Mouse (Mus musculus) forelimb bud, embryonic 11.5 days (tissue): ENCODE data around the gene Prkaca.

Source experiments
- DNase-seq: peaks from one replicate; pipeline ENCODE4 v3.0.0-alpha.2; 2012; ENCODE audit warnings: low read depth, low spot score

Prkaca gene

DNA sequence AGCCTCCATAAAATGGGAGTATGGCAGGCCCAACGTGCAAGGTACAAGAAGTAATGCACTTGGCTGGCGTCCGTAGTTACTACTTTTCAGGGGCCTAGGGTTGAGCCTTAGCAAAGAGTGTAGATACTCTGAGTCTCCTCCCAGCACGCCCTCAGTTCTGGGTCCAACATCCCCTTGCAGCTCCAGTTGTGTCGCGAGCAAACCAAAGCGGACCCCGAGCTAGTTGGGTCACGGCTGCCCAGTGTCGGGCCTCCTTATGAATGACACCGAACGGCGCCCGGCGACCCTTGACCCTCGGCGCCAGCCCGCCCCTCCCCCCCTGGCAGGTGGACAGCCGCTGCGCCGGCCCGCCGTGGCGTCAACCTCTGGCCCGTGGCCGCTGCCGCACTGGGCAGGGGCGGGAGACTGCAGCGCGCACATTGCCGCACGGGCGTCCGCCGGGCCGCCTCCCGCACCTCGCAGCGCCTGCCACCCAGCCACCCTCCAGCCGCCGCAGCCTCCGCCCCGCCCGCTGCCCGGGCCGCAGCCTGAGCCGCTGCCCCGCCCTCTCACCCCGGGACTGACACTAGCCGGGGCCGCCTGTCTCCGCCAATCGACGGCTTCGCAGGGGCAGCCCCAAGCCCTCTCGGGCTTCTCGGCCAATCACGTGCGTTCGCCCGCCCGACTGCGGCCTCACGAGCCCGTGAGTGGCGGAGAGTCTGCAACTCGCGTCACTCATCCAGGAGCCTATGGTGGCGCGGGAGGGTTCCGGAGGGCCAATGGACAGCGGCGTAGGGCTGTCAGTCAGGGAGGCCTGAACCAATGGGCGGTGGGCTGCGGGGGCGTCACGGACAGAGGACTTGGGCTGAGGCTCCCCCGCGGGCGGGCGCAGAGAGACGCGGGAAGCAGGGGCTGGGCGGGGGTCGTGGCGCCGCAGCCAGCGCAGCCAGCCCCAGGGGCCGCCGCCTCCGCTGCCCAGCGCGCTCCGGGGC is at the start of gene Prkaca:
Prkaca (plus strand) TSS at position 844 of the 971 bp plus-strand sequence.
- peak; percentile 98 for DNase-seq

GRCm38 (mm10) chr8:83924585-83924984 is 48.2 kb upstream of the Prkaca start:
- DNase-seq: no peak

GRCm38 (mm10) chr8:83926266-83926665 is 46.5 kb upstream of the Prkaca start:
- DNase-seq: no peak

DNA sequence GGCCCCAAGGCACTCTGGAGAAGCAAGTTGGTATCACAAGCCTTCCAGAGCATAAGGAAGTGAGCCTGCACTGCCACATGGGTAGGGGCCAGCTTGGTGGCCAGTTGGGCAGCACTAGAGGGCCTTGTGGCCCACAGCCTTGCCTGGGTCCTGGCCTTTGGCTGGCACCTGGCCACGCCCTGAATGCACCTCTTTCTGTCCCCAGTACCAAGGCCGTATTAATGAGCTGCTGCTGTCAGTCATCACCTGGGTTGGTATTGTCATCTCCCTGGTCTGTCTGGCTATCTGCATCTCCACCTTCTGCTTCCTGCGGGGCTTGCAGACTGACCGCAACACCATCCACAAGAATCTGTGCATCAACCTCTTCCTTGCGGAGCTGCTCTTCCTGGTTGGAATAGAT is 38.6 kb upstream of the Prkaca start:
- DNase-seq: no peak

- DNase-seq: no peak
Measured at GRCm38 (mm10) chr8:83934994-83935393, 37.8 kb upstream of the Prkaca start.

- DNase-seq: no peak
Measured at GRCm38 (mm10) chr8:83935435-83935834, 37.4 kb upstream of the Prkaca start.

DNA sequence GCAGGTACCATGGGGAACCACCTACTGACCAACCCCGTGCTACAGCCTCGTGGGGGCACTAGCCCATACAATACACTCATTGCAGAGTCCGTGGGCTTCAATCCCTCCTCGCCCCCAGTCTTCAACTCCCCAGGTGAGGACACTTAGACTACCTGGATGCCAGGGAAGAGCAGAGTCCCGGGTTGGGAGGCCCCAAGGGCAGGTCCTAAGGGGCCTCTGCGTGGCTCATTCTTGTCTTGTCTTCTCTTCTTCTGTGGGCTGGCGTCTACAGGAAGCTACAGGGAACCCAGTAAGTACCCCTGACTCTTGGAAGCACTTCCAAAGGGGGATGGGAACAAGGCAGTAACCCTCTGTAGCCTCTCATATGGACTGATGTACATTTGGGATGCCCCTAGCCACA is 35.1 kb upstream of the Prkaca start:
- no peak for DNase-seq

- no peak for DNase-seq
Measured at GRCm38 (mm10) chr8:83938330-83938729, 34.5 kb upstream of the Prkaca start.

DNA sequence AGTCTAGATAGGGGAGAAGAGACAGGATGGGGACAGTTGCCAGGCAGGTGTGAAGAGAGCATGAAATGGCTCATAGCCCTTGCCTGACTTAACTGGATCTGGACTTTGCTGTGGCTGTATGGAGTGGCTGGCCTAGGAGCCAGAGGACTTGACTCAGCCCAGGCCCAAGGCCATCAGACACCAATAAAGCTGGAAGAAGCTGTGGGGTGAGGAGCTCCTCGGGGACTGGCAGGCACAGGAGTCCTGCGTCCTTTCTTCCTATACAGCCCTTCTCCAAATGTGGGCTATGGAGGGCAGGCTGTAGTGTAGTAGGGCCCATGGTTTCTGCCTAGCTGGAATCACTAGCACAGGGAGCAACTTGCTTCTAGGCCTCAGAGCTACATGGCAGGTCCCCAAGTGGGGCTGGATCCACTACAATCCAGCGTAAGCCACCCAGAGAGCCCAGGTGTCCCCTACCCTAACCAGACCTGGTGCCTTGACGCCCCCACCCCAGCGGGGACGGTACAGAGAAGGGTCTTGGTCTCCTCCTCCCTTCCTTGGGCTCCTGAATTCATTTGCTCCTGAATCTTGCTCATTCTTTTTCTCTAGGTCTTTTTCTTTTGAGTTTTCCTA is 31.6 kb upstream of the Prkaca start:
- DNase-seq: no peak

DNA sequence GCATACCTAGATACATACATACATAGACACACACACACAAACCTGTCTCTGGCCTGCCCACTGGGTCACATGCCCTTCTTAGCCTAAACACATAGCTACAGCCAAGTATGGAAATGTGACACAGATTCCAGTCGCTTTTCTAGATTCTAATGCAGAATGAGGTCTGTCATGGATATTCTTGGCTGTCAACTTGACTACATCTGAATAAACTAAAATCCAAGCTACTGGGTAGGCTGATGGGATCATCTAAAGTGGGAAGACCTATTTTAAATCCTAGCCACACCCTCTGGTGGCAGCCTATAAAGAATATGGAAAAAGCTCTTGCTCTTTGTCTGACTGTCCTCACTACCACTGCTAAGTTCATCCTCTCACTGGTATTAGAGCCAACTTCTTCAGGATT is 30.3 kb upstream of the Prkaca start:
- DNase-seq: no peak

DNA sequence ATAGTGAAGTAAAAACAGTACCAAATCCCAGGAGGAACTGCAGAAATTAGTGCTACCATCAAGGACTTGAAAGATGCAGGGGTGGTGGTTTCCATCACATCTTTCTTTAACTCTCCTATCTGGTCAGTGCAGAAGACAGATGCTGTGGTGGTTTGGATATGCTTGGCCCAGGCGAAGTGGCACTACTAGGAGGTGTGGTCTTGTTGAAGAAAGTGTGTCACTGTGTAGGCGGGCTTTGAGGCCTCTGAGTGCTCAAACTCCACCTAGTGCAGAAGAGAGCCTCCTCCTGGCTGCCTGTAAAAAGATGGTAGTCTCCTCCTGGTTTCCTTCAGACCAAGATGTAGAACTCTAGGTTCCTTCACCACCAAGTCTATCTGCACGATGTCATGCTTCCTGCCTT is 27.3 kb upstream of the Prkaca start:
- DNase-seq: no peak

DNA sequence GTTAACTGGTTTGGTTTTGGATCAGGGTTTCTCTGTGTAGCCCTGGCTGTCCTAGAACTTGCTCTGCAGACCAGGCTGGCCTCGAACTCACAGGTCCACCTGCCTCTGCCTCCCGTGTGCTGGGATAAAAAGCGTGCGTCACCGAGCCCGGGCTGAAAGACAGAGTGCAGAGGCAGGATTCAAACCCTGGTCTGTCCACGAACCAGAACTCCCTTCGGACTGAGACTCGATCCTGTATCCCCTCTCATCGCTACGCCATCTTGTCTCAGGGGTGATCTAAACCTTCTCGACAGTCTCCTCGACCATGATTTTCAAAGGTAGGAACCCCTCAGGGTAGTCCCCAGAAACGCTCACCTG is 18.1 kb upstream of the Prkaca start:
- no peak for DNase-seq

- peak; percentile 100 for DNase-seq
Measured at GRCm38 (mm10) chr8:83955106-83955957, 17.5 kb upstream of the Prkaca start, which contains the start of the genes Gm10644 and Asf1b. Gm10644 (minus strand) TSS chr8:83955205. Asf1b (plus strand) TSS chr8:83955507.

GRCm38 (mm10) chr8:83955958-83956218 is 16.9 kb upstream of the Prkaca start:
- no peak for DNase-seq

DNA sequence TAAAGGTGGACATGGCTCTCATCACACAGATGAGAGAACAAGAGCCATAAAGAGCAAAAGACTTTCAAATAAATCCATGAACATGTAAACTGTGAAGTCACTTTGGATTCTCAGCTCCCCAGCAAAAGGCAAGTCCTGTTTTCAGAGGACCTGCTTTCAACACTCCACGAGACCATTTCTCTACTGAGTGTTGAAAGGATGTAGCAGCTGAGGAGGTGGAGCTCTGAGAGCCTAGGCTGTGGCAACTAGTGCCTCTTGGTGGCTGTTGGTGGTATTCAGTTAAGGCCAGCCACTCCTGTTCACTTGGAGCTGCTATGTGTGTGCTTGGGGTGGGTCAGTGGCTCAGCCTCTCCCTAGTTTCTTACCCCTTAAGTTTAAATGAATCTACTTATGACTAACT is 16.0 kb upstream of the Prkaca start:
- peak; percentile 12 for DNase-seq

GRCm38 (mm10) chr8:83964015-83964765 is 8.6 kb upstream of the Prkaca start:
- no peak for DNase-seq

DNA sequence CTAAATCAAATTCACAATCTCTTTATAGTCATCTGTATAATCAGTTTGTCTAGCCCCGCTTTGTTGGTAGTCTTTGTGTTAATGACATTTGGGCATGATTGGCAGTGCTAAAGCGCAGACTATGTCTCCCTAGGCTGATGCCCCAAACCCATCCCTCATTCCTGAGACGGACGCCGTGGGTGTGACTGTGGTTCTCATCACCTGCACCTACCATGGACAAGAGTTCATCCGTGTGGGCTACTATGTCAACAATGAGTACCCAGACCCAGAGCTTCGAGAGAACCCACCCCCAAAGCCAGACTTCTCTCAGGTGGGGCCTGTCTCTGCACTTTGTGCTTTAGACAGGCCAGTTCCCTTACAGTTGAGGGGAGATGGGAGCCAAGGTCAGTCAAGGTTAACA is 5.1 kb upstream of the Prkaca start:
- DNase-seq: no peak

- no peak for DNase-seq
Measured at GRCm38 (mm10) chr8:83971121-83971520, 1.7 kb upstream of the Prkaca start.

DNA sequence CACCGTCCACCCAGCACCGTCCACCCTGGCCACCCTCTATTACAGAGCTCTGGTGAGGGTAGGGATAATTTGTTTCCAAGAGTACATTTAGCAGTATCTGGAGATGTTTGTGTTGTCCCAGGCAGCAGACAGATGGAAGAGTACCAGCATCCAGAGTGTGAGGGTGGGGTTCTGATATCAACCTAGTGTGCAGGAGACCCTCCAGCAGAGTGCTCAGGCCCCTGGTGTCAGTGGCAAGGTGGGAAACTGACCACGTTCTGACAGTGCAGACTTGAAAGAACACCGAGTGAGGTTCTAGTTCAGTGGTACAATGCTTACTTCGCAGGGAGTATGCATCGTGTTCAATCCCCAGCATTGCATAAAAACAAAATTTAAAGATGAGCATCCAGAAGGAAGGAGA is 1.1 kb upstream of the Prkaca start:
- DNase-seq: no peak

- no peak for DNase-seq
Measured at GRCm38 (mm10) chr8:83973161-83974031, 603 bp downstream of the Prkaca start.

DNA sequence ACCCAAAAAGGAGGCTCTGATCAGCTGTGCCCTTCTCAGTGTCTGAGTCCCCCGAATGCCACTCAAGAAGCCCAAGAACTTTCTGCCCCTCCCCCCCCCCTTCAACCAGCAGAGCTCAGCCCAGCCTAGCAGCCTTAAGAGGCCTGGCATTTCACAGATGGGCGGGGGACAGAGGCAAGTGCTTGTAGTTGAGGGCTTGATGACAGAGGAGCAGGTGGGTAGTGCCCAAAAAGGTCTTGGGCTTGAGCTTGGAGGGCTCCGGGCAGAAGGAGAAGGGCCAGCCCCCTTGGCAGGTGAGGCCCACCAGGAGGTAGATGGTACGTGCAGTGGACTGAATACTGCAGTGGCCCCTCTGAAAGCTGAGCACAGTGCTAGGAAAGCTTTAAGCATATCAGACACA is 1.7 kb downstream of the Prkaca start:
- DNase-seq: no peak
